ENCODE assay signal across 9 mouse cellular contexts in genomic region chr17:35556812-35557211, GRCm38 (mm10). TPM values are rescaled to one million over a fixed set of nuclear protein-coding genes. Genes with fewer than 3 reads are reported as not detected.
DNase-seq lines count a peak whose midpoint lies in the region; ATAC-seq lines count a peak whose summit lies in the region.
"Had no signal": no experiment of that assay in that cellular context is flagged by ENCODE, and none has a peak within 500 bp of the region (broad histone marks: within the 10 kb centered on the region; RNA-seq: fewer than 3 reads in every experiment).

No protein-coding gene starts in this region.

- no peaks in the 10 kb centered on the region for H3K4me1 ChIP-seq in forebrain, embryonic 14.5 days (ENCODE audit: control insufficient read depth, insufficient read depth, low read length)
- no peaks in the 10 kb centered on the region for H3K4me1 ChIP-seq in forebrain, embryonic 16.5 days (replicated peaks; ENCODE audit: control insufficient read depth, insufficient read depth, low read length)
- no peaks in the 10 kb centered on the region for H3K4me1 ChIP-seq in forebrain, embryonic 13.5 days
- H3K4me1 ChIP-seq: limb, embryonic 12.5 days had no signal

- DNase-seq in forebrain, embryonic 14.5 days (ENCODE audit: low spot score): peak; percentile 59
- DNase-seq in right cerebral cortex, adult 18-20 months: peak; percentile 48
- no peak for DNase-seq in right cerebral cortex, postnatal 25 days
- peak; percentile 23 for DNase-seq in c-Kit-positive CD71-positive TER-119-positive erythroid progenitor cells, embryonic 14.5 days (ENCODE audit: low spot score)
- peak; percentile 76 to 84 for DNase-seq in kidney, postnatal 4 days
- DNase-seq in retina, embryonic 14.5 days (ENCODE audit: low spot score): peak; percentile 72

- no peaks in the 10 kb centered on the region for H3K9me3 ChIP-seq in forebrain, embryonic 14.5 days (replicated peaks; ENCODE audit: control insufficient read depth, low read length)
- H3K9me3 ChIP-seq in forebrain, embryonic 16.5 days (ENCODE audit: control insufficient read depth, low read length): no peaks in the 10 kb centered on the region
- no peaks in the 10 kb centered on the region for H3K9me3 ChIP-seq in forebrain, embryonic 13.5 days (replicated peaks)
- H3K9me3 ChIP-seq: limb, embryonic 12.5 days had no signal

- H3K4me2 ChIP-seq in forebrain, embryonic 14.5 days (ENCODE audit: low read length): no peak overlapping the region
- H3K4me2 ChIP-seq in forebrain, embryonic 16.5 days (ENCODE audit: low read length): no peak overlapping the region
- no peak overlapping the region for H3K4me2 ChIP-seq in forebrain, embryonic 13.5 days
- H3K4me2 ChIP-seq: limb, embryonic 12.5 days had no signal

- no peaks in the 10 kb centered on the region for H3K27me3 ChIP-seq in forebrain, embryonic 14.5 days (replicated peaks; ENCODE audit: control insufficient read depth, insufficient read depth, low read length)
- no peaks in the 10 kb centered on the region for H3K27me3 ChIP-seq in forebrain, embryonic 16.5 days (replicated peaks; ENCODE audit: control insufficient read depth, insufficient read depth, low read length)
- H3K27me3 ChIP-seq in forebrain, embryonic 13.5 days: no peaks in the 10 kb centered on the region
- H3K27me3 ChIP-seq: limb, embryonic 12.5 days had no signal

- 30% methylated on average over 5 of the region's 5 CpGs for WGBS in forebrain, embryonic 14.5 days
- WGBS in forebrain, embryonic 16.5 days: 22% methylated on average over 5 of the region's 5 CpGs
- 31% methylated on average over 5 of the region's 5 CpGs for WGBS in forebrain, embryonic 13.5 days

- H3K27ac ChIP-seq in forebrain, embryonic 14.5 days (ENCODE audit: low read depth, low read length): no peak overlapping the region
- no peak overlapping the region for H3K27ac ChIP-seq in forebrain, embryonic 16.5 days (ENCODE audit: low read length)
- H3K27ac ChIP-seq in forebrain, embryonic 13.5 days: no peak overlapping the region
- H3K27ac ChIP-seq: limb, embryonic 12.5 days had no signal

- H3K36me3 ChIP-seq in forebrain, embryonic 14.5 days (ENCODE audit: control insufficient read depth, insufficient read depth, low read length): no peaks in the 10 kb centered on the region
- H3K36me3 ChIP-seq in forebrain, embryonic 16.5 days (ENCODE audit: control insufficient read depth, insufficient read depth): no peaks in the 10 kb centered on the region
- H3K36me3 ChIP-seq in forebrain, embryonic 13.5 days (ENCODE audit: poor library complexity, severe bottlenecking): no peaks in the 10 kb centered on the region
- H3K36me3 ChIP-seq: limb, embryonic 12.5 days had no signal

- H3K4me3 ChIP-seq in forebrain, embryonic 14.5 days (ENCODE audit: low read depth, low read length): no peak overlapping the region
- H3K4me3 ChIP-seq in forebrain, embryonic 16.5 days (replicated peaks; ENCODE audit: low read length): no peak overlapping the region
- no peak overlapping the region for H3K4me3 ChIP-seq in forebrain, embryonic 13.5 days
- H3K4me3 ChIP-seq: limb, embryonic 12.5 days had no signal

- ATAC-seq in forebrain, embryonic 14.5 days: no peak
- ATAC-seq in forebrain, embryonic 16.5 days: no peak
- ATAC-seq in forebrain, embryonic 13.5 days: no peak

- no peak overlapping the region for H3K9ac ChIP-seq in forebrain, embryonic 14.5 days (ENCODE audit: low read length)
- no peak overlapping the region for H3K9ac ChIP-seq in forebrain, embryonic 16.5 days (replicated peaks; ENCODE audit: low read depth, low read length)
- no peak overlapping the region for H3K9ac ChIP-seq in forebrain, embryonic 13.5 days
- H3K9ac ChIP-seq: limb, embryonic 12.5 days had no signal

RNA-seq across cellular contexts. Expression of gene Cdsn, which starts 4.9 kb away (rescaled TPM):
- polyA plus RNA-seq in forebrain, embryonic 14.5 days (2014; fragmentation: Nextera tagmentation; extraction: Ambion mirVana): 0.06 TPM in 1 of 2 replicates, not detected in the other
- polyA plus RNA-seq in forebrain, embryonic 16.5 days (2015; fragmentation: Nextera tagmentation; extraction: Ambion mirVana): not detected in 2 replicates
- not detected in 2 replicates for polyA plus RNA-seq in forebrain, embryonic 13.5 days (2015; fragmentation: Nextera tagmentation; extraction: Ambion mirVana)
- polyA plus RNA-seq: limb, embryonic 12.5 days had no signal

RNA-seq across cellular contexts. Expression of gene 2300002M23Rik, which starts 10.4 kb away (rescaled TPM):
- not detected in 2 replicates for polyA plus RNA-seq in forebrain, embryonic 14.5 days (2014; fragmentation: Nextera tagmentation; extraction: Ambion mirVana)
- polyA plus RNA-seq in forebrain, embryonic 16.5 days (2015; fragmentation: Nextera tagmentation; extraction: Ambion mirVana): not detected in 2 replicates
- not detected in 2 replicates for polyA plus RNA-seq in forebrain, embryonic 13.5 days (2015; fragmentation: Nextera tagmentation; extraction: Ambion mirVana)
- polyA plus RNA-seq: limb, embryonic 12.5 days had no signal

RNA-seq across cellular contexts. Expression of gene Psors1c2, which starts 23.8 kb away (rescaled TPM):
- 0.28 and 0.36 TPM in 2 replicates for polyA plus RNA-seq in forebrain, embryonic 14.5 days (2014; fragmentation: Nextera tagmentation; extraction: Ambion mirVana)
- polyA plus RNA-seq in forebrain, embryonic 16.5 days (2015; fragmentation: Nextera tagmentation; extraction: Ambion mirVana): 1.4 and 1.7 TPM in 2 replicates
- polyA plus RNA-seq in forebrain, embryonic 13.5 days (2015; fragmentation: Nextera tagmentation; extraction: Ambion mirVana): 1.4 and 2.1 TPM in 2 replicates

RNA-seq across cellular contexts. Expression of gene Cchcr1, which starts 39.9 kb away (rescaled TPM):
- 4.7 and 6.5 TPM in 2 replicates for polyA plus RNA-seq in forebrain, embryonic 14.5 days (2014; fragmentation: Nextera tagmentation; extraction: Ambion mirVana)
- 8.8 and 9.0 TPM in 2 replicates for polyA plus RNA-seq in forebrain, embryonic 16.5 days (2015; fragmentation: Nextera tagmentation; extraction: Ambion mirVana)
- 11.7 and 13.8 TPM in 2 replicates for polyA plus RNA-seq in forebrain, embryonic 13.5 days (2015; fragmentation: Nextera tagmentation; extraction: Ambion mirVana)

RNA-seq across cellular contexts. Expression of gene Tcf19, which starts 40.2 kb away (rescaled TPM):
- 40.8 and 48.8 TPM in 2 replicates for polyA plus RNA-seq in forebrain, embryonic 14.5 days (2014; fragmentation: Nextera tagmentation; extraction: Ambion mirVana)
- 31.8 and 34.2 TPM in 2 replicates for polyA plus RNA-seq in forebrain, embryonic 16.5 days (2015; fragmentation: Nextera tagmentation; extraction: Ambion mirVana)
- polyA plus RNA-seq in forebrain, embryonic 13.5 days (2015; fragmentation: Nextera tagmentation; extraction: Ambion mirVana): 54.4 and 55.5 TPM in 2 replicates
